Mouse (Mus musculus) forebrain, embryonic 14.5 days (tissue): ENCODE results near the gene Rala. TPM values are rescaled to one million over a fixed set of nuclear protein-coding genes. Genes with fewer than 3 reads are reported as not detected.
A peak's percentile ranks its signal among the peaks of the same experiment; 100 is the strongest.

Source experiments
- ATAC-seq: fragments of 200-750 bp; cut with Nextera tagmentation; 2 replicates; pipeline ENCODE4 v1.8.0; 2017; ENCODE audit warnings: mild to moderate bottlenecking, moderate library complexity
- DNase-seq: peaks from one replicate; pipeline ENCODE4 v3.0.0-alpha.2; 2015; ENCODE audit warnings: low spot score
- H3K27ac ChIP-seq: fragments of 300-500 bp; sonication (generic); 2 replicates; pipeline ENCODE4 v1.5.1; 2014; ENCODE audit warnings: low read depth, mild to moderate bottlenecking, control low read depth, low read length, moderate library complexity
- H3K27me3 ChIP-seq: fragments of 300-500 bp; sonication (generic); replicated peaks from 2 replicates; pipeline ENCODE4 v1.6.1; 2014; ENCODE audit warnings: low read length, control low read depth, mixed read lengths; ENCODE audit not compliant: control insufficient read depth, insufficient read depth
- H3K36me3 ChIP-seq: fragments of 300-500 bp; sonication (generic); 2 replicates; pipeline ENCODE4 v1.6.1; 2014; ENCODE audit warnings: low read length, control low read depth; ENCODE audit not compliant: control insufficient read depth, insufficient read depth
- H3K4me1 ChIP-seq: fragments of 300-500 bp; sonication (generic); 2 replicates; pipeline ENCODE4 v1.6.1; 2014; ENCODE audit warnings: antibody characterized with exemption, low read length, control low read depth; ENCODE audit not compliant: control insufficient read depth, insufficient read depth
- H3K4me2 ChIP-seq: fragments of 300-500 bp; sonication (generic); 2 replicates; pipeline ENCODE4 v1.6.1; 2014; ENCODE audit warnings: mild to moderate bottlenecking, control low read depth, low read length
- H3K4me3 ChIP-seq: fragments of 300-500 bp; sonication (generic); 2 replicates; pipeline ENCODE4 v1.5.1; 2014; ENCODE audit warnings: low read depth, low read length, control low read depth
- H3K9ac ChIP-seq: fragments of 300-500 bp; sonication (generic); 2 replicates; pipeline ENCODE4 v1.6.1; 2014; ENCODE audit warnings: mild to moderate bottlenecking, low read length, control low read depth, moderate library complexity
- H3K9me3 ChIP-seq: fragments of 300-500 bp; sonication (generic); replicated peaks from 2 replicates; pipeline ENCODE4 v1.6.1; 2016; ENCODE audit warnings: low read length, control low read depth, mixed read lengths; ENCODE audit not compliant: control insufficient read depth
- WGBS: fragments of 180-500 bp; shearing (Covaris S2); extraction: QIAGEN DNeasy Blood & Tissue Kit; methylation state at CpG from one replicate; pipeline ENCODE4 v1.1.7; 2014; 5-methylcytosine and 5-hydroxymethylcytosine counted together
- polyA plus RNA-seq: library from polyadenylated mRNA; unstranded; fragments of >200 nt; fragmentation: Nextera tagmentation; extraction: Ambion mirVana; gene quantifications from 2 replicates; pipeline ENCODE4 v1.2.1, GENCODE M21; 2014

Gene Rala
- polyA plus RNA-seq, 1 experiment from 2014 or later: 176 TPM

DNA sequence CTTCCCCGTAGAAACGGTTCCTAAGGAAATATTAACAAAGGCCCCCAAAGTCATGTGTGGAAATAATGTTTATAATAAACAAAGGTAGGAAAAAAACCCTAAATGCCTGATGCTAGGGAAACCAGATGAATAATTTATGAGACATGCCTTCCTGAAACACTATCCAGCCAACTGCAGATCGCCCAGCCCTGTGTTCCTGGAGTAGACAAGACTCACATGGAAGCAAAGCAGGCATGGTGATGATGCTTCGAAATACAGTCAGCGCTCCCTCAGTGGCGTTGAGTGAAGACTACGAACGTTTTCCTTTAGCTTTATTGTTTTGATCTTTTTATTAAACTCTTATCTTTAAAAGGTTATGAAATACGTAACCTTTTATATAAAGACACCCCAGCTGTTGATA is 87.0 kb downstream of the Rala start:
- Histone ChIP-seq H3K36me3 (no peaks in the 10 kb centered on the region), H3K9me3 (no peaks in the 10 kb centered on the region), H3K27me3 (no peaks in the 10 kb centered on the region), H3K27ac (no peak overlapping the region), H3K4me3 (no peak overlapping the region), H3K4me1 (no peaks in the 10 kb centered on the region), H3K4me2 (no peak overlapping the region), H3K9ac (no peak overlapping the region)
- no peak for ATAC-seq
- DNase-seq: no peak
- 76% methylated on average over 9 of the region's 9 CpGs for WGBS

DNA sequence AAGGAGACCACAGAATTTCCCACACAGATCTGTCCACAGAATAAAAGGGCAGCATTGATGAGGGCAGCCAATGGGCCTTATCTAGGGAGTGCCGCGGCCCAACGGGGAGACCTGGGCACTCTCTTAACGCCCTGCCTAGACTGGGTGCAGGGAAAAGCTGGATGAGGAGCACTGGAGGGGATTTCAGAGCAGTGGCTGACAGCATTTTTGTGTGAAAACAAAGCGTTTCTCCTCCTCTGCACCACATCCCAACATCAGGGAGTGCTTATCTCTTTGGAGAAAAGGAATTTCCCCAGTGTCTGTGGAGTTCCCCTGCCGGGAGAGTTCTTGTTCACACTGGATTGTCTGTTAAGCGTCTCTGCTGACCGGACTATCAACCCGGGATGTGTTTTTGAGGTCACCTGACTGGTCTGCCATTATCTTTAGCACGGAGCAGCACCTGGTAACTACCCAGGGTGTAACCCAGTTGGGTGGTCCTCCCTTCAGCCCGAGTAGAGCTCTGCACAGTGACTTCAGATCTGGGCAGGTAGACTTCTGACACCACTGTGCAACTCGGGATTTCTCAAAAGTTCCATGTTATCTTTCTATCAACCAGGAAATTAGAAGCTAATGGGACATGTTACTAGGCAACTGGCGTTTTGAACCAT is 88.4 kb downstream of the Rala start:
- Histone ChIP-seq H3K4me2 (peak overlapping the region; percentile 23; the same call in 1 of the 2 replicates), H3K36me3 (no peaks in the 10 kb centered on the region), H3K4me1 (no peaks in the 10 kb centered on the region), H3K4me3 (no peak overlapping the region), H3K27ac (no peak overlapping the region), H3K27me3 (no peaks in the 10 kb centered on the region), H3K9me3 (no peaks in the 10 kb centered on the region), H3K9ac (peak overlapping the region; percentile 3; the same call in 1 of the 2 replicates)
- DNase-seq (no peak), ATAC-seq (no peak)
- 8% methylated on average over 13 of the region's 13 CpGs for WGBS

DNA sequence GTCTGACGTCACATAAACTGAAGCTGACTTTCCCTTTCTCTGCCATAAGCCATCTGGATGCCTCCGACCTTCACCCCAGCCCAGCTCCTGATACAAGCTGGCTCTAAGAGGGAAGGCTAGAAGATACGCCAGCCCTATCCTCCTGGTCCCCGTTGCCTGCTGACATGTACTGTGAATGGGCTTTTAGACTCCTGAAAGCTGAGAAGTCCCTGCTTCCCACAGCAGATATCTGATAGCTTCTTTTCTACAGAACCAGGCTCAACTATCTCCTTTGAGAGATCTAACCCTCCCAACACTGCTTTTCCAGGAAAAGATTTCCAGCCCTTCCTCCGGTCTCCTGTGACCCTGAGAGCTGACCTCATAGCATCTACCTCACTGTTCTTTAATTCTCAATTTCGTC is 89.3 kb downstream of the Rala start:
- WGBS: 63% methylated on average over 6 of the region's 6 CpGs
- no peak overlapping the region for H3K4me3 ChIP-seq
- no peak for DNase-seq

DNA sequence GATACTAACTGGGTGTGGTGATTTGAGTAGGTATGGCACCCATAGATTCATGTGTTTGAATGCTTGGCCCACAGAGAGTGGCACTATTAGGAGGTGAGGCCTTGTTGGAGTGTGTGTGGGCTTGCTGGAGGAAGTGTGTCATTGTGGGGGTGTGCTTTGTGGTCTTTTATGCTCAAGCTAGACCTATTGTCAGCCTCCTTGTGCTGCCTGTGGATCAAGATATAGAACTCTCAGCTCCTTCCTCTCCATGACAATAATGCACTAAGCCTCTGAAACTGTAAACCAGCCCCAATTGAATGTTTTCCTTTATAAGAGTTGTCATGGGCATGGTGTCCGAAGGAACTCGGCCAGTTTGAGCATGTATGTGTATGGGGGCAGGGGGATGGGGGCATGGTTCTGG is 100.7 kb downstream of the Rala start:
- no peaks in the 10 kb centered on the region for H3K27me3 ChIP-seq
- no peak overlapping the region for H3K27ac ChIP-seq
- ATAC-seq: no peak
- no peaks in the 10 kb centered on the region for H3K4me1 ChIP-seq
- no peaks in the 10 kb centered on the region for H3K36me3 ChIP-seq
- H3K9ac ChIP-seq: no peak overlapping the region
- WGBS: 84% methylated on average over 2 of the region's 2 CpGs
- no peak for DNase-seq
- H3K9me3 ChIP-seq: no peaks in the 10 kb centered on the region
- no peak overlapping the region for H3K4me3 ChIP-seq
- no peak overlapping the region for H3K4me2 ChIP-seq

More for the DNA sequence above, 89.3 kb downstream of the Rala start:
- Histone ChIP-seq H3K4me2 (no peak overlapping the region), H3K9ac (no peak overlapping the region), H3K9me3 (no peaks in the 10 kb centered on the region), H3K36me3 (no peaks in the 10 kb centered on the region), H3K27ac (no peak overlapping the region), H3K27me3 (no peaks in the 10 kb centered on the region), H3K4me1 (no peaks in the 10 kb centered on the region)
- no peak for ATAC-seq

DNA sequence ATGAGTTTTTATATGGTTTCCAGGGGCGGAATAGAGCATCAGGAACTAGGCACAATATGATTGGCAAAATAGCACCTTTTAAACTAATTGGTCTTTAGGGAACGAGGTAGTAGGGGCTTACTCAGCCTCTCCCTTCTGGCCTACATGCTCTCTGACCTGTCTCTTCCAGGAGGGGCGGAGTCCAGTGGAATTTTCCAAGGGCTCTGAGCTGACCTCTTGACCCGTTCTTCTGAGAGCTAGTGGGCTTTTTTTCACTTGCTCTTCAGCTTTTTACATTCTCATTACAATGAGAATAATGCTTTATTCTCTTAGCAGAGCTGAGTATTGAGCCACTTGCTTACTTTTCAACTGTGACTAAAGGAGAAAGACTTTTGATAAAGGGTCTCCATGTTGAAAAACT is 101.3 kb downstream of the Rala start:
- H3K4me3 ChIP-seq: no peak overlapping the region
- no peaks in the 10 kb centered on the region for H3K27me3 ChIP-seq
- no peaks in the 10 kb centered on the region for H3K36me3 ChIP-seq
- 30% methylated on average over 4 of the region's 4 CpGs for WGBS
- DNase-seq (no peak), ATAC-seq (no peak)
- H3K4me2 ChIP-seq: no peak overlapping the region
- H3K9me3 ChIP-seq: no peaks in the 10 kb centered on the region
- no peak overlapping the region for H3K9ac ChIP-seq
- no peaks in the 10 kb centered on the region for H3K4me1 ChIP-seq
- no peak overlapping the region for H3K27ac ChIP-seq

DNA sequence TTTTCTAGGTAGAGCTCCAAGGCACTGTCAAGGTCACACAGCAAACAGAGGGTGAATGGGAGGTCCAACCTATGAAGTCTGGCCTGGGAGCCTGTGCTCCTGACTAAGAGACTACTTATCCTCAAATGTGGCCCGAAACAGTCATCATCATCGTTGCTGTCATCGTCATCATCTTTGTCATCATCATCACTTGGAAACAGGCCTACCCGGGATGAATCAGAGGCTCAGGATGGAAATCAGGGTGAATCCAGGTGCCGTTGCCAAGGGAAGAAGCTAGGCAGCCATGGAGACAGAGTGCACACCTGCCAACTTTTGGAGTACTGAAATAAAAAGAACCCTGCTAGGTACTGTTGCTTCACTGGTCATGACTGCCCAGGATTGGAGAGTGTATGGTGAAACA is 104.9 kb downstream of the Rala start:
- DNase-seq: no peak
- no peaks in the 10 kb centered on the region for H3K27me3 ChIP-seq
- no peak overlapping the region for H3K9ac ChIP-seq
- no peak overlapping the region for H3K4me3 ChIP-seq
- ATAC-seq: no peak
- H3K4me2 ChIP-seq: no peak overlapping the region
- H3K9me3 ChIP-seq: no peaks in the 10 kb centered on the region
- H3K36me3 ChIP-seq: no peaks in the 10 kb centered on the region
- no peaks in the 10 kb centered on the region for H3K4me1 ChIP-seq
- H3K27ac ChIP-seq: no peak overlapping the region
- WGBS: 93% methylated on average over 5 of the region's 5 CpGs

DNA sequence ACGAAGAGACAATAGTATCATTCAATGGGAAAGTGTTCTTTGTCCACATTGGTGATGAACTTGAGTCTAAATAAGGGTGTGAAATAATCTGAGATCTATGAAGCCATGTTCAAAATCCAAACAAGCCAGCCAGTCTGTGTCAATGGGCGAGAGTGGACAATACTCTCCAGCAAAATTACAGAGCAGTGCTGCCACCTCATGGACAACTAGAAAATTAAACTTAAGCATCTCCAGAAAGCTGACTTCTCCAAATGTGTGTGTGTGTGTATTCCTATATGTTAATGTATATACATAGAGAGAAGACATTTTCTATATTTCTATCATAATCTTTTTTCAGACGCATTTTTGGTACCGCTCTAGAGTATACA is 105.6 kb downstream of the Rala start:
- H3K27ac ChIP-seq: no peak overlapping the region
- ATAC-seq: peak; percentile 73
- H3K4me1 ChIP-seq: no peaks in the 10 kb centered on the region
- H3K9me3 ChIP-seq: no peaks in the 10 kb centered on the region
- H3K4me3 ChIP-seq: no peak overlapping the region
- 33% methylated on average over 4 of the region's 4 CpGs for WGBS
- no peak overlapping the region for H3K9ac ChIP-seq
- no peaks in the 10 kb centered on the region for H3K27me3 ChIP-seq
- no peak overlapping the region for H3K4me2 ChIP-seq
- H3K36me3 ChIP-seq: no peaks in the 10 kb centered on the region
- peak; percentile 79 for DNase-seq

DNA sequence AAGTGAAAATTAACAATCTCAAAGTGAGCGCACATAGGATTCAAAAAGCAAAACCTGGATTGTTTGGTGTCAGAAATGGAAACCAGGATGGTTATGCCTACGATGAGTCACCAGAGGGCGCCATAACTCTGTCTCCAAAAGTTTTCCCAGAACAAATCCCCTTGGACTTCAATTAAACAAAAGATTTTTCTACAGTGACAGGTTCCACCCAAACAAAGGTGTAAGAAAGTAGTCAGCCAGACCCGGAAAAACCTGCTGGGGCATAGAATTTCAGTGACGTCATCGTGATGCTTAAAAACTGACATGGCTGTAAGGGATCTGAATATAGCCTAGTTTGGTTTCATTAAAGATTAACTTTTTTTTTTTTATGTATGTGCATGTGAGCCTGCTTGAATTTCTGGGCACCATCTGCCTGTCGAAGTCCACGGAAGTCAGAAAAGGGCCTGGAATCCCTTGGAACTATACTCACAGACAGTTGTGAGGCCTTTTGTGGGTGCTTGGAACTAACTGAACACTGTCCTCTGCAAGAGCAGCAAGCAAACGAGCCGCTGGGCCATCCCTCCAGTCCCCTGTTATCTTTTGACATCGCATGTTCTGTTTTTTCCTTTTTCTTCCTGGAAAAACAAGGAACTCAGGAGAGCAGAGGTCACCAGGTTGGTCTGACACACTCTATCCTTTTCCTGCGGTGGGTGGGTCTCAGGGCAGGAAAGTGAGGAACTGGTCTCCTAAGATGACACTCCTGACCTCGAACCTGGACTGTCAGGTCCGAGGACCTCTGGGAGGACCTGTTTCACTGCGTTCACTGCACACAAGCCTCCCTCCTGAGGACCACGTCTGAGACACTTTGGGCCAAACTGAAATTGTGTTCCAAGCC is 106.2 kb downstream of the Rala start:
- peak; percentile 52 for ATAC-seq

DNA sequence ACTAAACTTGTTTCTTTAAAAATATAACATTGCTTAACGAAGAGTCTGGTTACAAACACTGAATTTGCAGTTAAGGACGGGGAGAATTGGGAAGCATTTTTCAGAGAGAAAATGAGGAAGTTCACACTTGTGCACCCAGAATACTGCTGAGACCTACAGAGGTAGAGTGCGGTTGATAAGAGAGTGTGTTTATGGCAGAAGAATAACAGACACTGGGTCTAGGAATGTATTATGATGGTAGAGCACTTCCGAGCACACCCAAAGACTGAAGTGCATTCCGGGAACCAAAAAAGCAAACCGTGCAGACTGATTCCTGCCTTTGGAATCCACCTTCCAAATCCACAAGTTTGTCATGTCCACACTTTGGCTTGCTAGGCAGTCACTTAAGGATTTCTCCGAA is 107.2 kb downstream of the Rala start:
- H3K4me2 ChIP-seq: no peak overlapping the region
- whole genome bisulfite sequencing: 86% methylated on average over 7 of the region's 7 CpGs
- H3K9ac ChIP-seq: no peak overlapping the region
- no peaks in the 10 kb centered on the region for H3K9me3 ChIP-seq
- DNase-seq: no peak
- ATAC-seq: no peak
- H3K4me3 ChIP-seq: no peak overlapping the region
- H3K27me3 ChIP-seq: no peaks in the 10 kb centered on the region
- no peak overlapping the region for H3K27ac ChIP-seq
- H3K36me3 ChIP-seq: no peaks in the 10 kb centered on the region
- H3K4me1 ChIP-seq: no peaks in the 10 kb centered on the region

More for the DNA sequence above, 106.2 kb downstream of the Rala start:
- H3K27me3 ChIP-seq: no peaks in the 10 kb centered on the region
- DNase-seq: peak; percentile 63
- whole genome bisulfite sequencing: 44% methylated on average over 16 of the region's 16 CpGs
- H3K4me1 ChIP-seq: no peaks in the 10 kb centered on the region
- no peak overlapping the region for H3K9ac ChIP-seq
- H3K27ac ChIP-seq: no peak overlapping the region
- H3K4me2 ChIP-seq: no peak overlapping the region
- no peaks in the 10 kb centered on the region for H3K9me3 ChIP-seq
- no peak overlapping the region for H3K4me3 ChIP-seq
- no peaks in the 10 kb centered on the region for H3K36me3 ChIP-seq
